Mouse (Mus musculus) ES-Bruce4 (cell line): ENCODE measurements around the gene Zbtb34. TPM values are rescaled to one million over a fixed set of nuclear protein-coding genes. Genes with fewer than 3 reads are reported as not detected.
A peak's percentile ranks its signal among the peaks of the same experiment; 100 is the strongest.

Experiments used
- H3K27ac ChIP-seq: 2 replicates; pipeline ENCODE4 v1.5.1; 2012; ENCODE audit warnings: low read length, inconsistent platforms; ENCODE audit not compliant: insufficient read depth
- H3K27me3 ChIP-seq: 2 replicates; pipeline ENCODE4 v1.6.1; 2012; ENCODE audit warnings: mild to moderate bottlenecking, low read length, inconsistent platforms; ENCODE audit not compliant: control insufficient read depth, poor library complexity, insufficient read depth, severe bottlenecking
- H3K36me3 ChIP-seq: 2 replicates; pipeline ENCODE4 v1.6.1; 2012; ENCODE audit warnings: inconsistent platforms, mild to moderate bottlenecking, low read length, moderate library complexity; ENCODE audit not compliant: control insufficient read depth, poor library complexity, insufficient read depth, severe bottlenecking
- H3K4me1 ChIP-seq: one replicate; pipeline ENCODE4 v1.8.1; 2011; ENCODE audit warnings: low read length; ENCODE audit not compliant: control insufficient read depth, insufficient read depth
- H3K4me3 ChIP-seq: 2 replicates; pipeline ENCODE4 v1.5.1; 2011; ENCODE audit warnings: low read depth, mild to moderate bottlenecking, low read length
- H3K9ac ChIP-seq: 2 replicates; pipeline ENCODE4 v1.6.1; 2012; ENCODE audit warnings: low read depth, mild to moderate bottlenecking, inconsistent platforms; ENCODE audit not compliant: poor library complexity, severe bottlenecking
- H3K9me3 ChIP-seq: replicated peaks from 2 replicates; pipeline ENCODE4 v1.6.1; 2012; ENCODE audit warnings: mild to moderate bottlenecking, low read length, inconsistent platforms; ENCODE audit not compliant: control insufficient read depth, poor library complexity, insufficient read depth, severe bottlenecking
- CTCF ChIP-seq: IDR thresholded peaks from one replicate; pipeline ENCODE4 v1.8.1; 2011; ENCODE audit warnings: low read depth, low read length
- EP300 ChIP-seq: IDR thresholded peaks from 2 replicates; pipeline ENCODE4 v1.6.1; 2011; ENCODE audit warnings: low read depth, low read length; ENCODE audit not compliant: insufficient read depth
- POLR2A ChIP-seq: IDR thresholded peaks from one replicate; pipeline ENCODE4 v1.8.1; 2011; ENCODE audit warnings: low read length; ENCODE audit not compliant: insufficient read depth
- polyA plus RNA-seq: library from polyadenylated mRNA; stranded (reverse); fragments of >200 nt; gene quantifications from 2 replicates; pipeline ENCODE4 v1.2.4, GENCODE M21; 2011; ENCODE audit warnings: low read depth; ENCODE audit not compliant: missing spikeins, insufficient read depth, insufficient read length

Gene Zbtb34
- polyA plus RNA-seq, 1 experiment = 21.4 TPM

- no peak overlapping the region for H3K27ac ChIP-seq
- H3K9ac ChIP-seq = no peak overlapping the region
- H3K4me1 ChIP-seq = no peaks in the 10 kb centered on the region
- no peaks in the 10 kb centered on the region for H3K9me3 ChIP-seq
- H3K4me3 ChIP-seq = no peak overlapping the region
- no peak for TF ChIP-seq POLR2A
- peak; percentile 63 for TF ChIP-seq CTCF
- H3K27me3 ChIP-seq = no peaks in the 10 kb centered on the region
- no peaks in the 10 kb centered on the region for H3K36me3 ChIP-seq
Observed at GRCm38 (mm10) chr2:33401217-33401616, 29.9 kb downstream of the Zbtb34 start.

GRCm38 (mm10) chr2:33400541-33400940 lies 30.6 kb downstream of the Zbtb34 start:
- H3K9me3 ChIP-seq = no peaks in the 10 kb centered on the region
- no peak for TF ChIP-seq POLR2A
- TF ChIP-seq CTCF = no peak
- no peak for TF ChIP-seq EP300

GRCm38 (mm10) chr2:33399091-33399490 lies 32.0 kb downstream of the Zbtb34 start:
- no peak for TF ChIP-seq EP300
- TF ChIP-seq POLR2A = no peak
- TF ChIP-seq CTCF = no peak
- Histone ChIP-seq H3K4me3 (no peak overlapping the region), H3K36me3 (no peaks in the 10 kb centered on the region)

More at GRCm38 (mm10) chr2:33400541-33400940, 30.6 kb downstream of the Zbtb34 start:
- H3K9ac ChIP-seq = no peak overlapping the region
- no peaks in the 10 kb centered on the region for H3K4me1 ChIP-seq
- H3K27ac ChIP-seq = no peak overlapping the region
- H3K27me3 ChIP-seq = no peaks in the 10 kb centered on the region
- H3K4me3 ChIP-seq = no peak overlapping the region
- no peaks in the 10 kb centered on the region for H3K36me3 ChIP-seq

GRCm38 (mm10) chr2:33397036-33397435 lies 34.1 kb downstream of the Zbtb34 start:
- no peaks in the 10 kb centered on the region for H3K27me3 ChIP-seq
- no peak overlapping the region for H3K4me3 ChIP-seq
- peaks cover 1% of the 10 kb centered on the region for H3K4me1 ChIP-seq
- H3K27ac ChIP-seq = no peak overlapping the region
- no peak overlapping the region for H3K9ac ChIP-seq
- no peak for TF ChIP-seq EP300
- TF ChIP-seq CTCF = no peak
- TF ChIP-seq POLR2A = no peak
- H3K9me3 ChIP-seq = no peaks in the 10 kb centered on the region
- H3K36me3 ChIP-seq = no peaks in the 10 kb centered on the region

More at GRCm38 (mm10) chr2:33399091-33399490, 32.0 kb downstream of the Zbtb34 start:
- no peaks in the 10 kb centered on the region for H3K9me3 ChIP-seq
- H3K27ac ChIP-seq = no peak overlapping the region
- H3K27me3 ChIP-seq = no peaks in the 10 kb centered on the region
- no peak overlapping the region for H3K9ac ChIP-seq
- H3K4me1 ChIP-seq = no peaks in the 10 kb centered on the region

GRCm38 (mm10) chr2:33395053-33395452 lies 36.1 kb downstream of the Zbtb34 start:
- Histone ChIP-seq H3K36me3 (no peaks in the 10 kb centered on the region), H3K27me3 (no peaks in the 10 kb centered on the region), H3K4me1 (peaks cover 1% of the 10 kb centered on the region), H3K27ac (no peak overlapping the region), H3K9ac (no peak overlapping the region), H3K9me3 (no peaks in the 10 kb centered on the region), H3K4me3 (no peak overlapping the region)
- TF ChIP-seq EP300 = no peak
- no peak for TF ChIP-seq POLR2A
- no peak for TF ChIP-seq CTCF

GRCm38 (mm10) chr2:33393951-33394635 lies 37.0 kb downstream of the Zbtb34 start:
- Histone ChIP-seq H3K27me3 (no peaks in the 10 kb centered on the region), H3K27ac (no peak overlapping the region), H3K9ac (no peak overlapping the region), H3K36me3 (no peaks in the 10 kb centered on the region), H3K4me1 (peaks cover 1% of the 10 kb centered on the region), H3K4me3 (no peak overlapping the region), H3K9me3 (peaks cover 3% of the 10 kb centered on the region; the same call in 1 of the 2 replicates)
- TF ChIP-seq EP300 = no peak
- no peak for TF ChIP-seq POLR2A
- no peak for TF ChIP-seq CTCF
